Mouse (Mus musculus) gastrocnemius, adult 18-20 months (tissue): ENCODE data around the gene Fbxo7. TPM values are rescaled to one million over a fixed set of nuclear protein-coding genes. Genes with fewer than 3 reads are reported as not detected.
"Not testable (repeated sequence)": the region's sequence is repeated elsewhere in the genome, so short reads cannot be mapped to it uniquely, and the experiment has no call there.

Experiments
- DNase-seq: peaks from one replicate; pipeline ENCODE4 v3.0.0; 2021; ENCODE audit warnings: low spot score
- long read RNA-seq, 2 experiments: library from polyadenylated mRNA; stranded (forward); transcript quantifications; one replicate each; pipeline ENCODE4 v2.0.0; 2021
- total RNA-seq, 2 experiments: library from RNA; stranded (reverse); gene quantifications; 2 replicates each; pipeline ENCODE4 v1.2.3; 2021

The Fbxo7 gene
- total RNA-seq, result 10 to 100 TPM; 11.3 to 12.7 TPM
- long read RNA-seq, experiment 1, full-length matches to known transcripts, result 11 of 16 reads
- long read RNA-seq, experiment 1, partial matches to known transcripts, result 2 of 16 reads
- long read RNA-seq, experiment 1, other reads (novel, unspliced or antisense), result 3 of 16 reads
- long read RNA-seq, experiment 2, full-length matches to known transcripts, result 25 of 27 reads
- long read RNA-seq, experiment 2, partial matches to known transcripts, result 1 of 27 reads
- long read RNA-seq, experiment 2, other reads (novel, unspliced or antisense), result 1 of 27 reads

DNA sequence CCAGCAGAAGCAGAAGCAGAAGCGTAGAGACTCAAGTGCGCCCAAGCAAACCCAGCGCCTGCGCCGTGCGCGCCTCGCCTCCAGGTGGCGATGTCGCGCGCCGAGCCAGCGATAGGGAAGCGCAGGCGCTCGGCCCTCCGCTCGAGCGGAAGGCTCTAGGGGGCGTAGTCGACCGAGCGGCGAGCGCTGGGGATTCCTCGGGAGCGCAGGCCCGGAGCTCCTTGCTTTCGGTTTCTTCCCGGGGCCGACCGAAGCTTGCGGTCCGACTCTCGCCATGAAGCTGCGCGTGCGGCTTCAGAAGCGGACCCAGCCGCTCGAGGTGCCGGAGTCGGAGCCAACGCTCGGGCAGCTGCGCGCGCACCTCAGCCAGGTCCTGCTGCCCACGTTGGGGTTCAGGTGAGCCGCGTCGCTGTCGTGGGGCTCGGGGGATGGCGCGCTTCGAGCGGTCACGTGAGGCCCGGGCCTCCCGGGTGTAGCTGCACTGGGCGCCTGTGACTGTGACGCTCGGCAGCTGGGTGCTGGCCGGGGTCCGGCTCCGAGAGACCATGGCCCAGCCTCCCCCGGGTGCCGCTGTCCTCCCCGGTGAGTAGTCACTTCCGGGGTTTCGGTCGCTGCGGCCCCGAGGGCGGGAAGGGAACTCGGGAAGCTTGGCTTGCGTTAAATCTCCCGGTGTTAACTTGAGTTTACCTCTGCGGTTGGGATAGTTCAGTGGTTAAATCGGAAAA lies at the start of gene Fbxo7:
TSS of gene Fbxo7 (plus strand) at position 224 of the 725 bp plus-strand sequence.
- peak; percentile 85 for DNase-seq

DNA sequence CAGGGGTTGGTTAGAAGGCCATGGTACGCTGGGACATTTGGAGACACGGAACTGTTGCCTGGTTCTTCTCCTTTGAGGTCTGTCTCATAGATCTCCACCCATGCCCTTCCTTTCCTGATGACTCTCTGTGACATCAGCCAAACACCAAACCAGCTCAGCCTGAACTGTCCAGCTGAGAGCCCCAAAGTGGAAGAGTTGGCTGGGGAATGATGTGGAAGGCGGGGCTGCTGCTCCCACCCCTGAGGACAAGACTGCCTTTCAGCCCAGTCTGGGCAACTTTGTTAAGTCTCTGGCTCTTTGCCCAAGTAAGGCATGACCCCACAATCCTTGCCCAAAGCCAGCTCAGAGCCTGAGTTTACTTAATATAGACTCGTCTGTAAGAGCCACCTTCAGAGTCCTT lies 48.9 kb upstream of the Fbxo7 start:
- DNase-seq, result no peak

DNA sequence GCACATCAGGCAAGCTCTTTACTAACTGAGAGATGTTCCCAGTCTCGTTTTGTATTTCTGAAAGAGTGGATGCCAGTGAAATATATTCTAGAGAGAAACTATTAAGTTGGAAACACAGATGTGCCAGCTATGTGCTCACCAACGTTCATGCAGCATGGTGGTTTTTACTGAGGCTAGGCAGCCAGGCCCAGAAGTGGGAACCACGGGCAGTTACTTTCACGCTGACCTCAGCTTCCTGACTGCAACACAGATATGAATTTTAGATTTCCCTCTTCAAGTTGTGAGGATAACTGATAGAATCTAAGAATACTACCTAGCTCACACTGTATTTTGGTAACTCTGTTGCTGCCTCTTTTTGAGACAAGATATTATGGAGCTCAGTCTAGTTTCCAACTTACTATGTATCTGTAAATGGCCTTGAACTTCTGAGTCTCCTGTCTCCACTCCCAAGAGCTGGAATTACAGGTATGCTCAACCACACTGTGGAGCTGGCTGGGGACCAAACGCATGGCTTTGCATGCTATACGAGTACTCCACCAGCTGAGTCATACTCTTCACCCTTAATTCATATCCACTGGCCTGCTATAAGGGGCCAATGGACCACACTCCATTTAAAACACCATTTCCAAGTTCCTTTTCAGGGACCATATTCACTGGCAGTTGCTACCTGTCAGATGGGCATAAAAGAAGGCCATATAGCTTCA lies 32.2 kb upstream of the Fbxo7 start:
- no peak for DNase-seq

DNA sequence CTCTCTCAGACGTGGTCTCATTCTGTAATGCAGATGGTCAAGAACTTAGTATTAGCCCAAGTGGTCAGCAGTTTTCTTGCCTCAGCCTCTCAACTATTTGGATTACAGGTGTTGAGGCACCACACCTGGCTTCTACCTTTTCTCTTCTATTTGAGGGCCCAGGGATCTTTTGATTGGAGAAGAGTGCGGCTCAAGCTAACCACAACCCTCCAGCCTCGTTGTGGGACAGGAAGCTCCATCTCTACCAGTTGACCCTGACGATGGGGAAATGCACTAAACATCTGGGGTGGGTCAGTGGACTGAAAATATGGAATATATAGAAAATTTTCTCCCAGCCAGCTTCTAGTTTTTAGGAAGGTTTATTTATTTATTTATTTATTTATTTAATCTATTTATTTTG lies 29.4 kb upstream of the Fbxo7 start:
- no peak for DNase-seq

DNA sequence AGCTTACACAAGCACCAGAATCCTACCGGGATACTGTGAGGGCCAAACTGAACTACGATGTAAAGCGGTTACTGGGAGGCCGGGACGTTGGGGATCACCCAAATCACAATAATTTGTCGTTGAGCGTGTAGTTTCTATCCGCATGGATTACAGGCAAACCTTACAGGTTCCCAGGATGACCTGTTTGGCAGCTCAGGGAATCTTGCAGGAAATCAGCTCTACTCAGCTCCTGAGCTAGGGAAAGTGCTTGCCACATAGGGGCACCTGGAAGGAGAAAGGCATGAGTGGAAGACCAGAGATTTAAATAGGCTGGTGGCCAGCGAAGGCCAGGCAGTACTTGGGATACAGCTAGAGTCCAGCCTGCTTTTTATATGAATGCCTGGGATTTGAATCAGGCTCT lies 27.9 kb upstream of the Fbxo7 start:
- no peak for DNase-seq

DNA sequence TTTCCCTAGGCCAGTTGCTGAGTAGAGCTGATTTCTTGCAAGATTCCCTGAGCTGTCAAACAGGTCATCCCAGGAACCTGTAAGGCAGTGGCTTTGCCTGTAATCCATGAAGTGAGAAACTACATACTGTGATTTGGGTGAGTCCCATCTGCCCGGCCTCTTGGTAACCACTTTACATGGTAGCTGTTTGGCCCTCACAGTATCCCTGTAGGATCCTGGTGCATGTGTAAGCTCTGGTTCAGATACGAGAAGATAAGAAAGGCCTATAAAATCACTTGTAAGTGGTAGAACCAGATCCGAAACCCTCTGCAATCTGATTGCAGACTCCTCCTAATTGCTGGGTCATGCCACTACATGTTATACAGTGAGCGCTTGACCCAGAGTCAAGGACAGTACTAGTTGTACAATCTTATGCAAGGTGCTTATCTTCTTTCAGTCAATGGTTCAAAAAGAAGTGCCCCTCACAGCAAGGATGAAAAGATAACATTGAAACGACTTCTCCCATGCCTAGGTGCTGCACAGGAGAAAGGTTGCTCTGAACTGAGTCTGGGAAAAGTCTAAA lies 27.1 kb upstream of the Fbxo7 start:
- no peak for DNase-seq

DNA sequence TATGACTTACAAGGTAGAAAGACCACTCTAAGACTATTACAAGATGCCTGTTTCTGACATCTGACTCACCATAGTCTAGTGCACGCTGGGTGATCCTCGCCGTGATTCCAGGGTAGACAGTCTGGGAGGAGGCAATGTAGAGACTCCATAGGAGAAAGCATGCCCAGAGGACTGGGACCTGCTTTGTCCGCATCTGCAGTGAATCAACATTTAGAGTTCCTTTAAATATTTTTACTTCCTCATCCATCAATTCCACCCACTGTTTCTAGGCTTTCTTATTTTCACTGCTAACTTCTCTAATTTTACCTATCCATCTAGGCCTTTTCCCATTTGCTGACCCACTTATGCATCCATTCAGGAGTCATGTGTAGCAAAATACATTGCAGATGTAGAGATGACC lies 21.3 kb upstream of the Fbxo7 start:
- DNase-seq, result no peak

DNA sequence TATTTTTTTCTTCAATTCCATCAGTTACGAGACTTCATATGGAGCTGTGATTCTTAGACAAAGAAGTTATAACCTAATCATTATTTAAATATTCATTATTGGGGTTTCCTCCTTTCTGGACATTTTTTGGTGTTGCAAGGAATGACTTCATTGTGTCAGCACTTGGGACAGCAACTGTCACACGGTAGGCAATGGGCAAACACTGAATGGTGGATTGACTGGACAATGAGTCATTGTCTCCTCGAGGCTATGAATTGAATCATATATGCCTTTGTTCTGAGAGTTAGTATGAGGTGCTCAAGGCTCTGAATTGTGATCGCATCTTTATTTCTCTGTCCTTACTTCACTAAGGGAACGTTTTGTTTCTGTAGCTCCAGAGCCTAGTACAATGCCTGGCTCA lies 15.3 kb upstream of the Fbxo7 start:
- DNase-seq, result no peak

DNA sequence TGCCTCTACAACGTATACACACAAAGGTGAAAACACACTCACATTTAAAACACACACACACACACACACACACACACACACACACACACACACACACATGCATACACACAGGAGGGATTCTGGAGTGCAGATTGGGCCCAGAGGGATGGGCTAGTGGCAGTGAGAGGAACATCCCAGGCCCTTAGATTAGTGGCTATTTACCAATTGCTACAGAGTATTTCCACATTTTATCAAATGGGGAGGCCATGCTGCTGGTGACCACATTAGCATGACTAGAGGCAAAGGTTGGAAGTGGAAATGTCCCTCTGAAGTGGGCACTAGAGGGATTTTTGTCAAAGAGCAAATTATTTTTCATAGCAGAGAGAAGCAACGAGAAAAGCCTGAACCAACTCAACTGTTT lies 12.1 kb upstream of the Fbxo7 start:
- DNase-seq, result no peak

DNA sequence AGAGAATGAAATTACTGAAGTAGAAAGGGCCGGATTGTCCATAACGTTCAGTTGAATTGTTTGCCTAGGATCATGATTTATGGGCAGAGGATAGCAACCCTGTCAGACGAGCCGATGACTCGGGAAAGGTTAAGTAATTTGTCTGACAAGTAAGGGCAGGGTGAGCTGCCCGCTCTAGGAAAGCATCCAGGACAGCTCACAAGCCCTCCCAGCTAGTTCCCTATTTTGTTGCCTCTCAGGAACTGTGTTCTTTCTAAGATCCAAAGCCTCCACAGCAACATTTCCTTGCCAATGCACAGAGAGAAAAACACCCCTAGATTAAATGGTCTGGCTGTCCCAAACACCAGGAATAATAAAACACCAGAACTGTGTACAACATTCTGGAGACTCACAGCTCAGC lies 11.1 kb upstream of the Fbxo7 start:
- no peak for DNase-seq

DNA sequence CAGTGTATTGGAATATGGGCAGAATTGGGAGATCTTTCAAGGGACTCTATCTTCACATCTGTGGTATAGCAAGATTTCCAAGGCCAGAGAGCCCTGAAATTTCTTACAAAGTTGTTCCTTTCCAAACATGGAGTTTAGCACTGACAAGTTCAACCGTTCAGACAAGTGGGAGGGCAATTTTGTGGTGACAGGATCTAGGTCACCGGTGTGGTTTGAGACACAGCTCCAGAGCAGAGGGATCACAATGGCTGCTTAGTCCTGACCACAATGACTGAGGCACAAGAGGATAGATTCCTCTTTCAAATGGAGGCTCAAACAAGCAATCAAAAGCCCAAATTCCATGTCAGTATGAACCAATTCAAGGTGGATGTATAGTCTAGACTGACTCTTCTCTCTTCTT lies 10.6 kb upstream of the Fbxo7 start:
- no peak for DNase-seq

DNA sequence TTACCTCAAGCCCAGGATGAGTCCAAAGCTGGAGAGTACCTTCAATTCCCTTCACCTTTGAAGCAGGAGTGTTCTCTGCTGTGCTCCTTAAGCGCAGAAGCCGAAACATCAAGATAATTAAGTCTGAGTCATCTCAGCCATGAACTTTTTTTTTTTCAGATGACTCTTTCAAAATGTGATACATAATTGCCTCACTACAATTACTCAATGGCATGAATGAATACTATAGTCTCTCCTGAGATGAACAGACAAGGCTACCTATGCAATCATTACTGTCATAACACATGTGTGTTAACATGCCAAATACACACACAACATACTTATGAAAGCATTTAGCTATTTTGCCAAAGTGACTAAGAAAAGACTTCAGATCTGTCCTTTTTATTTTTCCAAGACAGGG lies 10.0 kb upstream of the Fbxo7 start, which contains the start of gene Bpifc:
TSS of gene Bpifc (minus strand) at position 115 of the 400 bp plus-strand sequence.
- no peak for DNase-seq

DNA sequence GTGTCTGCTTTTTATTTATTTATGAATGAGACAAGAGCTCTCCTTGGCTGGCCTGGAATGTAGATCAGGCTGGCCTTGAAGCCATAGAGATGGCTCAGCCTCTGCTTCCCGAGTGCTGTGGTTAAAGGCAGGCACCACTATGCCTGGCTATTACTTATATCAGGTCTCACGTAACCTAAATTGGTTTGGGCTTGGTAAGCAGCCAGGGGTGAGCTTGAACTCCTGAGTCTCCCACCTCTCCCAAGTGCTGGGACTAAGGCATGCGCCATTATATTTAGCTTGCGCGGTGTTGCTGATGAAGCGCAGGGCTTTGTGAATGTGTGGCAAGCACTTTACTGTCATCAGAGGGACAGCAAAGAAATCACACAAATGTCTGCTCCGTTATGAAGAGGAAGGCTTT lies 4.0 kb upstream of the Fbxo7 start:
- DNase-seq, result no peak

DNA sequence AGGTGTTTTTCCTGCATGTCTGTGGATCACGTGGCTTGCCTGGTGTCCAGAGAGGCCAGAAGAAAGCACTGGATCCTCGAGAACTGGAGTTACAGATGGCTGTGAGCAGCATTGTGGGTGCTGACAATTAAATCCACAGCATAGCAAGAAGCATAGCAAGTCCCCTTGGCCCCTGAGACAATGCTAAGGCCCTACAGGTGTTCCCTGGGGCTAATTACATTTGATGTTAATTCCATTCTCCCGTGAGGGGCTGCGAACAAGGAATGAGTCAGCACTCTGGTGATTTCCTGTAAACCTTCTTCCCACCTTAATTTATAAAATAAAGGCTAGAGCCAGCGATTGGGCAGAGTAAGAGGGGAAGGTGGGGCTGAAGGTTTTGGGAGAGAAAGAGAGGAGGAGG lies 3.0 kb upstream of the Fbxo7 start:
- no peak for DNase-seq

DNA sequence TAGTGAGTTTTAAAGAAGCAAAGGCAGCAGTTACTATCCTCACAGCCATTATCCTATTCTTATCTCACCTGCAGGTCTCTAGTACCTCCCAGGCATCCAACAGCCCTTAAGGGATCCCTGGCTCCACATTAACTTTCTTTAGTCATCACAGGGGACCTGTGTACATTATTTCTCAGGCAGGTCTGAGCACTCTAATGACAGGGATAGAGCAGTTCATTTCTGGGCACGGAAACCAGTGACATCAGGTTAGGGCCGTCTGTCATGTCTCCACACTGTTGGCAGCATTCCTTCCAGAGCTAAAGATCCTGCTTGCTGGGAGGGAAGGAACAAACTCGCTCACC lies 394 bp upstream of the Fbxo7 start:
- no peak for DNase-seq

DNA sequence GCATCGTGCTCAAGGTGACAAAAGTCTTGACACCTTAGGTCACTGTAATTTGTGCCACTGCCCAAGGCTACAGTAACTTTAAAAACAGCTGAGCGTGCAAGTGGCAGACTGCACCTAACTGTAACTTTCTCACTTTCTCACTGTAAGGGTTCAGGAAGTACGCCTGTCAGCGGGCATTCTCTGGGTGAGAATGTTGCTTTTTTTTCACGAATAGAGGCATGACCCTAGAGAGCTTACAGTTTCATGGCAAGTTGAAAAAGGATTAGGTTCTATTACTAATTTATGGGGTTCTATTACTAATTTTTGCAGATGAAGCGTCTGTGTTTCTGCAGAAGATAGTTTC lies 673 bp downstream of the Fbxo7 start:
- no peak for DNase-seq

DNA sequence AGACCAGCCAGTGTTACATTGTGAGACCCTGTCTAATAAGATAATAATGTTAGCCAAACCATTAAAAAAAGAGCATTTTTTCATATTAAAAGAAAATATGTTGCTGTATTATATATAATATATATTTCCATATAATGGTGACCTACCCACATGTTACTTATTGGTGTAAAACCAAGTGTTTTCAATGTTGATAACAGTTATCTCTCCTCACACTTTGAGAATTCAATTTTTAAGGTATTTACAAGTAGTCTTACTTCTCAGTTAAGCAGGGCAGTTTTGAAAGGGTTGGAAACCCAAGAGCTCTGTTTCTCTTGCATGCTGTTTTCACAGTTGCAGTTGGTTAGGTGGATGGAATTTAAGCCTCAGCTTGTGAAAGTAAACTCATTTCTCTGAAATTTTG lies 1.4 kb downstream of the Fbxo7 start:
- no peak for DNase-seq

DNA sequence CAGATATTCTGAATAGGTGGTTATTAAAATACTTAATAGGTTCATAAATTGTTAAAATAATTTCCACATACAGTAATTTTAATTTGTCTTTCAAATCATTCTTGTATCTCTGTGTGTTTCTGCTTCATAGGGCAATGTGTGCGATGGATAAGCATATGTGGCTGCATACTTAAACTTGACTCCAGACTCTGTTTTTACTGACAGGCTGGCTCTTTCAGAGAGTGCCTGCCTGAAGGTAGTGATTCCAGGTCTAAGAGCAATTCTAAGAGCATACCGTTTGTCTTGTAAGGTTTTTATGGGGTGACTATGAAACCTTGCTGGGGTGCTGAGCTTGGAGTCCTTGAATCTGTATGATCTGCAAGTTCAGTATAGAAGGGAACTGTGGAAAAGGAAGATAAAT lies 4.1 kb downstream of the Fbxo7 start:
- DNase-seq, result no peak

DNA sequence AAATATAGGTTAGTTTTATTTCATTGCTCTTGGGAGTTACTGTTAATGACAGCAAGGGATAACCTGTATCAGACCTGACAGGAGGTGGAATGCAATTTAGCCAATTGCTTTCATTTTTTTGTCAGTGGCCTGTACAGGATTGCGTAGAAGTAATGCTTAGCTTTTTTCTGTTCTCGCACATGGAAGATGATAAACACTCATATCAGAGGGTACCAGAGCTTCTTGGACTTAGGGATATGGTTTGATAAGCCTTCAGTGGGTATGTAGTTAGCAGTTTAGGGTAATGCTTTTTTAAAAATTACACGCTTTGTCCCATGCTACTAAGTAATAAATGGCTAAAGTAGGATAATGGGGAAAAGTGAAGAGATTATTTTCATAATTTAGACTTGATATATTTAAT lies 4.6 kb downstream of the Fbxo7 start:
- DNase-seq, result no peak

DNA sequence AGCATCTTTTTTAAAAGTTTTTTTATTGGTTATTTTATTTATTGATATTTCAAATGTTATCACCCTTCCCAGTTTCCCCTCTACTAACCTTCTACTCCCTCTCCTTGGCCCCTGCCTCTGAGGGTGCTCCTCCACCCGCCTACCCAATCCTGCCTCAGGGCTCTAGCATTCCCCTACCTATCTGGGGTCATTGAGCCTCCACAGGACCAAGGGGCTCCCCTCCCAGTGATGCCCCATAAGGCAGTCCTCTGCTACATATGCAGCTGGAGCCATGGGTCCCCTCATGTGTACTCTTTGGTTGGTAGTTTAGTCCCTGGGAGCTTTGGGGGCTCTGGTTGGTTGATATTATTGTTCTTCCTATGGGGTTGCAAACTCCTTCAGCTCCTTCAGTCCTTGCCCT lies 5.0 kb downstream of the Fbxo7 start:
- DNase-seq, result not testable (repeated sequence)

DNA sequence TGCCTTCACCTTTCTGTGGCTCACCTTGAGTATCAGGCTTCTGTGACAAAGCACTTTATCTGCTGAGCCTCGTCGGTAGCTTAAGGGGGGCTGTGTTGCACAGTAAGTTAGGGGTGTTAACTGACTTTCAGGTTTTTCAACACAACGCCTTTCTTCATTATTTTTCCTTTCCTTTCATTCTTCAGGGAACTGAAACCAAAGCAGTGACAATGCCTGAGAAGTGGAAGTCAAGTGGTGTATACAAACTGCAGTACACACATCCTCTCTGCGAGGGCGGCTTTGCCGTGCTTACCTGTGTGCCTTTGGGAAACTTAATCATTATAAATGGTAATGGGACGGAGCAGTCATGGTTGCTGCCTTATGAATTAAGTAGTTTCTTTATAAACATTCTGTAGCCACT lies 9.0 kb downstream of the Fbxo7 start:
- DNase-seq, result no peak

DNA sequence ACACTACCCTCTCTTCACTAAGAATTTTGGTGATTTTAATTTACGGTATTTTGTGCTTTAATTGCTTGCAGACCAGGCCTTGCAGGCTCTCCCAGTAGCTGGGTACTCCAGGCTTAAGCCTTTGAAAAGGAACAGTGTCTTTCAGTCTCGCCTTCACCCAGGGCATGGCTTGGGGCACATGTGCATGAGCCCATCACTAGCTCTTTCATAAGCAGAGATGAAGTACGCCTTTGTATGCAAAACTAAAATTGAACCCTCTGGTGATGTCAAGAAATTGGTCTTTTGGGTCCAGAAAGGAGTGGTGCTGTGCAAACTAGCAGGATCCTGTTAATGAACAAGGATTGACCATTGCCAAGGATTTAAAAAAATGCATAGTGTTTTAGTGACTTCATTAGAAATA lies 10.7 kb downstream of the Fbxo7 start:
- no peak for DNase-seq
